Mouse (Mus musculus) frontal cortex, adult 2 months (tissue): ENCODE results near the gene V1rd19. TPM values are rescaled to one million over a fixed set of nuclear protein-coding genes. Genes with fewer than 3 reads are reported as not detected.
"Not testable (repeated sequence)": the region's sequence is repeated elsewhere in the genome, so short reads cannot be mapped to it uniquely, and the experiment has no call there.

Experiments
- DNase-seq, 2 experiments: peaks; one replicate each; pipeline ENCODE4 v3.0.0; 2022; ENCODE audit warnings: low spot score in 1 of 2; ENCODE audit errors: extremely low spot score in 1 of 2
- polyA plus RNA-seq: library from polyadenylated mRNA; depleted of rRNA; stranded (reverse); fragments of >200 nt; gene quantifications from 2 replicates; pipeline ENCODE4 v1.2.3, GENCODE M21; 2012; rRNA removed

Gene V1rd19
- polyA plus RNA-seq = not detected in 2 replicates

GRCm38 (mm10) chr7:24001391-24001790 is at the start of gene V1rd19:
Gene V1rd19, plus strand, starts transcription at chr7:24001691.
- no peak for DNase-seq

- DNase-seq = peak in 1 of 2 experiments; percentile 23
These were observed 33.4 kb upstream of the V1rd19 start for GRCm38 (mm10) chr7:23968044-23968443.

- DNase-seq = not testable (repeated sequence)
These were observed 27.2 kb upstream of the V1rd19 start, which contains the start of gene Vmn1r181 for GRCm38 (mm10) chr7:23974315-23974714. Gene Vmn1r181, plus strand, starts transcription at chr7:23974615.

GRCm38 (mm10) chr7:24052660-24053304 is 51.3 kb downstream of the V1rd19 start, which contains the start of gene Vmn1r183:
Gene Vmn1r183, plus strand, starts transcription at chr7:24053254.
- DNase-seq = no peak

Other genes with a start within 250 kb of the V1rd19 start
- not detected in 2 replicates for gene Vmn1r174, start 249.4 kb upstream of the V1rd19 start, polyA plus RNA-seq
- gene Vmn1r175, start 191.0 kb upstream of the V1rd19 start, polyA plus RNA-seq = not detected in 2 replicates
- gene Vmn1r176, start 164.3 kb upstream of the V1rd19 start, polyA plus RNA-seq = not detected in 2 replicates
- not detected in 2 replicates for gene Vmn1r177, start 135.2 kb upstream of the V1rd19 start, polyA plus RNA-seq
- gene Vmn1r178, start 109.7 kb upstream of the V1rd19 start, polyA plus RNA-seq = not detected in 2 replicates
- gene Vmn1r179, start 74.7 kb upstream of the V1rd19 start, polyA plus RNA-seq = not detected in 2 replicates
- not detected in 2 replicates for gene Vmn1r180, start 51.1 kb upstream of the V1rd19 start, polyA plus RNA-seq
- gene Vmn1r181, start 27.1 kb upstream of the V1rd19 start, polyA plus RNA-seq = not detected in 2 replicates
- not detected in 2 replicates for gene Vmn1r183, start 51.6 kb downstream of the V1rd19 start, polyA plus RNA-seq
- 33.3 and 35.1 TPM in 2 replicates for gene Zfp180, start 80.2 kb downstream of the V1rd19 start, polyA plus RNA-seq
- 8.2 and 9.4 TPM in 2 replicates for gene Zfp112, start 110.6 kb downstream of the V1rd19 start, polyA plus RNA-seq
- 17.5 and 18.6 TPM in 2 replicates for gene Zfp235, start 132.5 kb downstream of the V1rd19 start, polyA plus RNA-seq
- gene Zfp114, start 173.4 kb downstream of the V1rd19 start, polyA plus RNA-seq = 1.8 and 1.9 TPM in 2 replicates
- 3.9 and 4.4 TPM in 2 replicates for gene Zfp111, start 209.8 kb downstream of the V1rd19 start, polyA plus RNA-seq
- gene Zfp109, start 235.9 kb downstream of the V1rd19 start, polyA plus RNA-seq = 4.4 and 4.5 TPM in 2 replicates